Mouse (Mus musculus): ENCODE data around the gene Enho.

GRCm38 (mm10) chr4:41664533-41664932 lies 24.4 kb upstream of the Enho start:
- no peak for TF ChIP-seq CHD2 (IDR thresholded peaks at IDR 0.05; ENCODE audit: low read depth, low read length)
- no peak for TF ChIP-seq MAFK (IDR thresholded peaks at IDR 0.05; ENCODE audit: insufficient read depth, low read depth, low read length)
- TF ChIP-seq ZNF384 (IDR thresholded peaks at IDR 0.05; ENCODE audit: low read depth, low read length), result no peak
- TF ChIP-seq ZC3H11A (IDR thresholded peaks at IDR 0.05; ENCODE audit: borderline replicate concordance, low read depth, low read length), result no peak
- no peak for TF ChIP-seq HCFC1 (IDR thresholded peaks at IDR 0.05; ENCODE audit: borderline replicate concordance, insufficient read depth, low read length)
